Mouse (Mus musculus) C2C12 (cell line): ENCODE data around the gene Ttll5.

Experiments used
- CEBPB ChIP-seq: IDR thresholded peaks from one replicate; pipeline ENCODE4 v1.6.1; 2011; ENCODE audit warnings: low read depth, mild to moderate bottlenecking, control low read depth, moderate library complexity
- CTCF ChIP-seq: IDR thresholded peaks from one replicate; pipeline ENCODE4 v1.5.1; 2011; ENCODE audit not compliant: control insufficient read depth, insufficient read depth, insufficient read length
- MAX ChIP-seq: IDR thresholded peaks from one replicate; pipeline ENCODE4 v1.6.1; 2011; ENCODE audit warnings: mild to moderate bottlenecking, control low read depth
- MYOG ChIP-seq: IDR thresholded peaks from one replicate; pipeline ENCODE4 v1.6.1; 2011; ENCODE audit not compliant: control insufficient read depth, insufficient read length; ENCODE audit errors: extremely low read depth

- TF ChIP-seq CTCF (no peak), CEBPB (no peak), MYOG (no peak), MAX (no peak)
These were observed 120.0 kb downstream of the Ttll5 start for GRCm38 (mm10) chr12:85944419-85944818.
